Mouse (Mus musculus): Measurements from ENCODE around the gene Serping1. TPM values are rescaled to one million over a fixed set of nuclear protein-coding genes. Genes with fewer than 3 reads are reported as not detected.

Serping1 gene
- polyA plus RNA-seq, 1 experiment = 93.7 TPM

GRCm38 (mm10) chr2:84761309-84761708, 13.9 kb downstream of the Serping1 start:
- WGBS = 91% methylated on average over 3 of the region's 3 CpGs
- Histone ChIP-seq H3K27ac (ENCODE audit: control insufficient read depth, insufficient read depth, low read length) (no peak overlapping the region), H3K4me3 (ENCODE audit: control insufficient read depth, insufficient read depth, low read length) (no peak overlapping the region), H3K27me3 (ENCODE audit: control insufficient read depth, insufficient read depth, low read length) (no peaks in the 10 kb centered on the region), H3K36me3 (ENCODE audit: control insufficient read depth, insufficient read depth, low read length) (no peaks in the 10 kb centered on the region), H3K4me1 (replicated peaks; ENCODE audit: control insufficient read depth, insufficient read depth, low read length) (no peaks in the 10 kb centered on the region)
- DNase-seq = no peak
- TF ChIP-seq POLR2A (IDR thresholded peaks at IDR 0.05; ENCODE audit: control insufficient read depth, extremely low read depth, insufficient read depth, low read length, poor library complexity) (no peak), CTCF (IDR thresholded peaks at IDR 0.05; ENCODE audit: borderline replicate concordance, control insufficient read depth, extremely low read depth, insufficient read depth, low read length, poor library complexity) (no peak)

- WGBS = 78% methylated on average over 8 of the region's 8 CpGs
- H3K4me3 ChIP-seq (ENCODE audit: control insufficient read depth, insufficient read depth, low read length) = no peak overlapping the region
- H3K36me3 ChIP-seq (ENCODE audit: control insufficient read depth, insufficient read depth, low read length) = no peaks in the 10 kb centered on the region
- H3K27ac ChIP-seq (ENCODE audit: control insufficient read depth, insufficient read depth, low read length) = no peak overlapping the region
- no peak for TF ChIP-seq CTCF (IDR thresholded peaks at IDR 0.05; ENCODE audit: borderline replicate concordance, control insufficient read depth, extremely low read depth, insufficient read depth, low read length, poor library complexity)
- no peak for TF ChIP-seq POLR2A (IDR thresholded peaks at IDR 0.05; ENCODE audit: control insufficient read depth, extremely low read depth, insufficient read depth, low read length, poor library complexity)
- no peaks in the 10 kb centered on the region for H3K4me1 ChIP-seq (replicated peaks; ENCODE audit: control insufficient read depth, insufficient read depth, low read length)
- no peaks in the 10 kb centered on the region for H3K27me3 ChIP-seq (ENCODE audit: control insufficient read depth, insufficient read depth, low read length)
- no peak for DNase-seq
Measured at GRCm38 (mm10) chr2:84760777-84761176, 14.5 kb downstream of the Serping1 start.

- TF ChIP-seq POLR2A (IDR thresholded peaks at IDR 0.05; ENCODE audit: control insufficient read depth, extremely low read depth, insufficient read depth, low read length, poor library complexity) (no peak), CTCF (IDR thresholded peaks at IDR 0.05; ENCODE audit: borderline replicate concordance, control insufficient read depth, extremely low read depth, insufficient read depth, low read length, poor library complexity) (no peak)
- 1% methylated on average over 2 of the region's 2 CpGs for WGBS
- DNase-seq = no peak
- H3K27me3 ChIP-seq (ENCODE audit: control insufficient read depth, insufficient read depth, low read length) = no peaks in the 10 kb centered on the region
- H3K36me3 ChIP-seq (ENCODE audit: control insufficient read depth, insufficient read depth, low read length) = no peaks in the 10 kb centered on the region
- no peaks in the 10 kb centered on the region for H3K4me1 ChIP-seq (replicated peaks; ENCODE audit: control insufficient read depth, insufficient read depth, low read length)
- H3K4me3 ChIP-seq (ENCODE audit: control insufficient read depth, insufficient read depth, low read length) = no peak overlapping the region
- no peak overlapping the region for H3K27ac ChIP-seq (ENCODE audit: control insufficient read depth, insufficient read depth, low read length)
Measured at GRCm38 (mm10) chr2:84758542-84759127, 16.6 kb downstream of the Serping1 start.

GRCm38 (mm10) chr2:84757026-84757682, 18.1 kb downstream of the Serping1 start:
- no peaks in the 10 kb centered on the region for H3K27me3 ChIP-seq (ENCODE audit: control insufficient read depth, insufficient read depth, low read length)
- H3K4me1 ChIP-seq (replicated peaks; ENCODE audit: control insufficient read depth, insufficient read depth, low read length) = no peaks in the 10 kb centered on the region
- no peaks in the 10 kb centered on the region for H3K36me3 ChIP-seq (ENCODE audit: control insufficient read depth, insufficient read depth, low read length)
- WGBS = 54% methylated on average over 7 of the region's 7 CpGs
- no peak overlapping the region for H3K27ac ChIP-seq (ENCODE audit: control insufficient read depth, insufficient read depth, low read length)
- no peak for DNase-seq
- TF ChIP-seq CTCF (IDR thresholded peaks at IDR 0.05; ENCODE audit: borderline replicate concordance, control insufficient read depth, extremely low read depth, insufficient read depth, low read length, poor library complexity) (no peak), POLR2A (IDR thresholded peaks at IDR 0.05; ENCODE audit: control insufficient read depth, extremely low read depth, insufficient read depth, low read length, poor library complexity) (no peak)
- H3K4me3 ChIP-seq (ENCODE audit: control insufficient read depth, insufficient read depth, low read length) = no peak overlapping the region

GRCm38 (mm10) chr2:84756245-84756644, 19.0 kb downstream of the Serping1 start:
- H3K4me1 ChIP-seq (replicated peaks; ENCODE audit: control insufficient read depth, insufficient read depth, low read length) = no peaks in the 10 kb centered on the region
- no peak overlapping the region for H3K27ac ChIP-seq (ENCODE audit: control insufficient read depth, insufficient read depth, low read length)
- H3K27me3 ChIP-seq (ENCODE audit: control insufficient read depth, insufficient read depth, low read length) = no peaks in the 10 kb centered on the region
- 70% methylated on average over 5 of the region's 5 CpGs for WGBS
- TF ChIP-seq CTCF (IDR thresholded peaks at IDR 0.05; ENCODE audit: borderline replicate concordance, control insufficient read depth, extremely low read depth, insufficient read depth, low read length, poor library complexity) (no peak), POLR2A (IDR thresholded peaks at IDR 0.05; ENCODE audit: control insufficient read depth, extremely low read depth, insufficient read depth, low read length, poor library complexity) (no peak)
- DNase-seq = no peak
- H3K36me3 ChIP-seq (ENCODE audit: control insufficient read depth, insufficient read depth, low read length) = no peaks in the 10 kb centered on the region
- H3K4me3 ChIP-seq (ENCODE audit: control insufficient read depth, insufficient read depth, low read length) = no peak overlapping the region

GRCm38 (mm10) chr2:84750115-84750514, 25.1 kb downstream of the Serping1 start:
- no peak overlapping the region for H3K27ac ChIP-seq (ENCODE audit: control insufficient read depth, insufficient read depth, low read length)
- no peak for TF ChIP-seq CTCF (IDR thresholded peaks at IDR 0.05; ENCODE audit: borderline replicate concordance, control insufficient read depth, extremely low read depth, insufficient read depth, low read length, poor library complexity)
- no peak for TF ChIP-seq POLR2A (IDR thresholded peaks at IDR 0.05; ENCODE audit: control insufficient read depth, extremely low read depth, insufficient read depth, low read length, poor library complexity)
- no peaks in the 10 kb centered on the region for H3K4me1 ChIP-seq (replicated peaks; ENCODE audit: control insufficient read depth, insufficient read depth, low read length)
- H3K4me3 ChIP-seq (ENCODE audit: control insufficient read depth, insufficient read depth, low read length) = no peak overlapping the region
- H3K36me3 ChIP-seq (ENCODE audit: control insufficient read depth, insufficient read depth, low read length) = no peaks in the 10 kb centered on the region
- no peaks in the 10 kb centered on the region for H3K27me3 ChIP-seq (ENCODE audit: control insufficient read depth, insufficient read depth, low read length)
- no peak for DNase-seq
- WGBS = 86% methylated on average over 6 of the region's 6 CpGs

Data from thymus, adult 2 months (tissue).